In genomic region chr3:152266036-152266421, GRCm38 (mm10) we compare ENCODE assay signal across 8 mouse cellular contexts. TPM values are rescaled to one million over a fixed set of nuclear protein-coding genes. Genes with fewer than 3 reads are reported as not detected.
DNase-seq lines count a peak whose midpoint lies in the region; ATAC-seq and TF ChIP-seq lines count a peak whose summit lies in the region.

Gene Nexn, minus strand, starts transcription at chr3:152266350.

- peak within 1 kb of the TSS; percentile 97 for H3K27ac ChIP-seq in heart, embryonic 10.5 days
- H3K27ac ChIP-seq in limb, embryonic 14.5 days (replicated peaks; ENCODE audit: low read depth, low read length) = peak within 1 kb of the TSS; percentile 87
- peak within 1 kb of the TSS; percentile 92 for H3K27ac ChIP-seq in stomach, postnatal 0 days (replicated peaks)

- H3K4me2 ChIP-seq in limb, embryonic 14.5 days (replicated peaks; ENCODE audit: low read depth, low read length, severe bottlenecking) = peak within 1 kb of the TSS; percentile 93
- peak within 1 kb of the TSS; percentile 89 for H3K4me2 ChIP-seq in stomach, postnatal 0 days (replicated peaks; ENCODE audit: low read depth)

- TF ChIP-seq CTCF in E14TG2a.4 (conservative IDR thresholded peaks at IDR 0.05; ENCODE audit: low read length) (no peak), Patski (IDR thresholded peaks at IDR 0.05) (no peak)
- no peak for TF ChIP-seq CTCF in stomach, postnatal 0 days (IDR thresholded peaks at IDR 0.05; ENCODE audit: low read depth)

- in situ Hi-C loops in Patski (cut with MboI; ENCODE audit: low pct_unique_long_range_greater_than_20kb) = no loop called here

- DNase-seq in Patski (ENCODE audit: low read depth, low spot score) = no peak
- peak; percentile 77 for DNase-seq in heart, embryonic 10.5 days (ENCODE audit: low spot score)
- DNase-seq in limb, embryonic 14.5 days (ENCODE audit: low spot score) = peak; percentile 67
- no peak for DNase-seq in stomach, postnatal 0 days (ENCODE audit: low spot score)
- DNase-seq in cerebellum, adult 11 months = no peak
- no peak for DNase-seq in frontal cortex, postnatal 25 days (ENCODE audit: low spot score in 2 of 2)
- DNase-seq in retina, postnatal 1 day = no peak

- peaks cover 45% of the 10 kb centered on the region for H3K27me3 ChIP-seq in E14TG2a.4 (ENCODE audit: insufficient read depth, low read length)
- H3K27me3 ChIP-seq in Patski = no peaks in the 10 kb centered on the region
- H3K27me3 ChIP-seq in heart, embryonic 10.5 days (ENCODE audit: insufficient read depth, poor library complexity, severe bottlenecking) = peaks cover 6% of the 10 kb centered on the region; the same call in 1 of the 2 replicates
- H3K27me3 ChIP-seq in limb, embryonic 14.5 days (ENCODE audit: control insufficient read depth, insufficient read depth, low read length) = no peaks in the 10 kb centered on the region
- H3K27me3 ChIP-seq in stomach, postnatal 0 days (ENCODE audit: control insufficient read depth, insufficient read depth, low read length) = no peaks in the 10 kb centered on the region

- no peak for TF ChIP-seq EP300 in stomach, postnatal 0 days (optimal IDR thresholded peaks at IDR 0.05)

- peaks cover 41% of the 10 kb centered on the region for H3K4me1 ChIP-seq in E14TG2a.4 (replicated peaks; ENCODE audit: low read depth, low read length)
- peaks cover 49% of the 10 kb centered on the region for H3K4me1 ChIP-seq in heart, embryonic 10.5 days
- H3K4me1 ChIP-seq in limb, embryonic 14.5 days (ENCODE audit: control insufficient read depth, insufficient read depth, low read length) = peaks cover 11% of the 10 kb centered on the region; the same call in 1 of the 2 replicates
- H3K4me1 ChIP-seq in stomach, postnatal 0 days (replicated peaks; ENCODE audit: control insufficient read depth, insufficient read depth) = no peaks in the 10 kb centered on the region

- H3K9me3 ChIP-seq in E14TG2a.4 (ENCODE audit: low read length) = peaks cover 42% of the 10 kb centered on the region
- no peaks in the 10 kb centered on the region for H3K9me3 ChIP-seq in heart, embryonic 10.5 days
- no peaks in the 10 kb centered on the region for H3K9me3 ChIP-seq in limb, embryonic 14.5 days (ENCODE audit: control insufficient read depth, low read length)
- no peaks in the 10 kb centered on the region for H3K9me3 ChIP-seq in stomach, postnatal 0 days (ENCODE audit: control insufficient read depth, low read length)

- no peaks in the 10 kb centered on the region; the same call in 1 of the 2 replicates for H3K36me3 ChIP-seq in E14TG2a.4 (ENCODE audit: insufficient read depth, low read length)
- 0 out of 2 replicates have a peak, but pooled peaks cover 3% of the 10 kb centered on the region for H3K36me3 ChIP-seq in heart, embryonic 10.5 days
- H3K36me3 ChIP-seq in limb, embryonic 14.5 days (ENCODE audit: control insufficient read depth, insufficient read depth, low read length) = no peaks in the 10 kb centered on the region
- no peaks in the 10 kb centered on the region for H3K36me3 ChIP-seq in stomach, postnatal 0 days (ENCODE audit: control insufficient read depth, insufficient read depth, low read length)

- no peak for TF ChIP-seq POLR2A in limb, embryonic 14.5 days (IDR thresholded peaks at IDR 0.05; ENCODE audit: borderline replicate concordance, extremely low read depth, insufficient read depth, insufficient read length)

- POLR2A ChIA-PET in Patski (lab: Charles Lee) = no interaction called here

- peak; percentile 33 for ATAC-seq in Patski
- peak; percentile 69 for ATAC-seq in limb, embryonic 14.5 days (ENCODE audit: low FRiP score, low read depth)
- ATAC-seq in stomach, postnatal 0 days (ENCODE audit: low FRiP score, low TSS enrichment) = peak; percentile 21

- CTCF ChIA-PET in Patski (lab: Charles Lee) = interaction anchor here (1.1 to 2.4 kb wide), 5 partner anchors 12 to 77 kb away, joined by 3 to 14 read pairs (median 5); no protein-coding TSS in a partner anchor

- 3% methylated on average over 13 of the region's 13 CpGs for WGBS in heart, embryonic 10.5 days
- WGBS in limb, embryonic 14.5 days = 7% methylated on average over 13 of the region's 13 CpGs
- 8% methylated on average over 13 of the region's 13 CpGs for WGBS in stomach, postnatal 0 days

- H3K9ac ChIP-seq in limb, embryonic 14.5 days (ENCODE audit: low read depth, low read length, severe bottlenecking) = peak within 1 kb of the TSS; percentile 74
- H3K9ac ChIP-seq in stomach, postnatal 0 days (ENCODE audit: low read length) = peak within 1 kb of the TSS; percentile 86

- peak within 1 kb of the TSS; percentile 81 for H3K4me3 ChIP-seq in E14TG2a.4 (replicated peaks; ENCODE audit: low read length)
- H3K4me3 ChIP-seq in heart, embryonic 10.5 days = peak within 1 kb of the TSS; percentile 75
- peak within 1 kb of the TSS; percentile 56 for H3K4me3 ChIP-seq in limb, embryonic 14.5 days (replicated peaks; ENCODE audit: low read length)
- H3K4me3 ChIP-seq in stomach, postnatal 0 days (ENCODE audit: low read depth, low read length) = peak within 1 kb of the TSS; percentile 60

RNA-seq across cellular contexts. Expression of gene Nexn, which starts in this region (rescaled TPM):
- polyA plus RNA-seq in Patski (2021) = 20.6 TPM
- polyA plus RNA-seq in heart, embryonic 10.5 days (2016; fragmentation: Nextera tagmentation; extraction: Ambion mirVana) = 102 and 155 TPM in 2 replicates
- polyA plus RNA-seq in limb, embryonic 14.5 days (2012; rRNA removed) = 7.2 and 17.5 TPM in 2 replicates
- 23.8 and 26.0 TPM in 2 replicates for polyA plus RNA-seq in limb, embryonic 14.5 days (2014; fragmentation: Nextera tagmentation; extraction: Ambion mirVana)
- 29.8 and 37.9 TPM in 2 replicates for polyA plus RNA-seq in stomach, postnatal 0 days (2015; fragmentation: Nextera tagmentation; extraction: Ambion mirVana)

Comparison
In these comparisons a context has a peak if more than half of its experiments do, and no peak if none do; other contexts are left out.
1. DNase-seq: peak in heart, embryonic 10.5 days (single experiment) and limb, embryonic 14.5 days (single experiment); none in Patski (single experiment), stomach, postnatal 0 days (single experiment), cerebellum, adult 11 months (single experiment), frontal cortex, postnatal 25 days (0 of 2) and retina, postnatal 1 day (single experiment).
2. Peak in every context shown above with its lines, with median percentiles within 50 percentile points of each other: H3K4me3 ChIP-seq, ATAC-seq and H3K27ac ChIP-seq.